Mouse (Mus musculus): Measurements from ENCODE around the gene Hdac11.

Hdac11 gene

GRCm38 (mm10) chr6:91137343-91137956, 19.0 kb upstream of the Hdac11 start:
- no peak for DNase-seq

GRCm38 (mm10) chr6:91139846-91140245, 16.6 kb upstream of the Hdac11 start:
- DNase-seq = peak; percentile 70 to 75

GRCm38 (mm10) chr6:91145056-91145455, 11.4 kb upstream of the Hdac11 start:
- DNase-seq = no peak

- no peak for DNase-seq
These were observed 10.9 kb upstream of the Hdac11 start for GRCm38 (mm10) chr6:91145572-91145971.

- no peak for DNase-seq
These were observed 9.9 kb upstream of the Hdac11 start for GRCm38 (mm10) chr6:91146443-91147151.

- DNase-seq = peak; percentile 63 to 66
These were observed 9.2 kb upstream of the Hdac11 start for GRCm38 (mm10) chr6:91147152-91147770.

- no peak for DNase-seq
These were observed 3.4 kb upstream of the Hdac11 start for GRCm38 (mm10) chr6:91152892-91153548.

- DNase-seq = peak; percentile 49 to 62
These were observed 2.9 kb upstream of the Hdac11 start for GRCm38 (mm10) chr6:91153549-91154064.

GRCm38 (mm10) chr6:91154685-91155084, 1.8 kb upstream of the Hdac11 start:
- DNase-seq = no peak

- no peak for DNase-seq
These were observed 1.2 kb upstream of the Hdac11 start for GRCm38 (mm10) chr6:91155286-91155685.

- DNase-seq = no peak
These were observed 403 bp upstream of the Hdac11 start for GRCm38 (mm10) chr6:91156062-91156461.

- DNase-seq = no peak
These were observed 739 bp downstream of the Hdac11 start for GRCm38 (mm10) chr6:91157237-91157570.

GRCm38 (mm10) chr6:91159047-91159446, 2.6 kb downstream of the Hdac11 start:
- DNase-seq = peak in 1 of 2 experiments; percentile 20

GRCm38 (mm10) chr6:91160399-91160798, 3.9 kb downstream of the Hdac11 start:
- DNase-seq = peak; percentile 94 to 95

- DNase-seq = peak in 1 of 2 experiments; percentile 21
These were observed 4.5 kb downstream of the Hdac11 start for GRCm38 (mm10) chr6:91160976-91161375.

- no peak for DNase-seq
These were observed 5.2 kb downstream of the Hdac11 start for GRCm38 (mm10) chr6:91161506-91162235.

- no peak for DNase-seq
These were observed 5.8 kb downstream of the Hdac11 start for GRCm38 (mm10) chr6:91162314-91162713.

GRCm38 (mm10) chr6:91163195-91163911, 6.9 kb downstream of the Hdac11 start:
- no peak for DNase-seq

- no peak for DNase-seq
These were observed 8.1 kb downstream of the Hdac11 start for GRCm38 (mm10) chr6:91164584-91164983.

- peak; percentile 77 to 87 for DNase-seq
These were observed 8.7 kb downstream of the Hdac11 start for GRCm38 (mm10) chr6:91165210-91165609.

- no peak for DNase-seq
These were observed 11.4 kb downstream of the Hdac11 start for GRCm38 (mm10) chr6:91167828-91168227.

GRCm38 (mm10) chr6:91169129-91169528, 12.7 kb downstream of the Hdac11 start:
- no peak for DNase-seq
